Mouse (Mus musculus) neural tube, embryonic 12.5 days (tissue): Measurements from ENCODE around the gene Satb2. TPM values are rescaled to one million over a fixed set of nuclear protein-coding genes. Genes with fewer than 3 reads are reported as not detected.

Experiments
- ATAC-seq: fragments of 200-750 bp; cut with Nextera tagmentation; 2 replicates; pipeline ENCODE4 v1.8.0; 2017; ENCODE audit warnings: low read depth, mild to moderate bottlenecking, moderate TSS enrichment, moderate library complexity; ENCODE audit not compliant: low FRiP score
- H3K27ac ChIP-seq: fragments of 300-500 bp; sonication (generic); 2 replicates; pipeline ENCODE4 v1.5.1; 2016
- H3K27me3 ChIP-seq: fragments of 300-500 bp; sonication (generic); replicated peaks from 2 replicates; pipeline ENCODE4 v1.6.1; 2016; ENCODE audit warnings: mild to moderate bottlenecking
- H3K36me3 ChIP-seq: fragments of 300-500 bp; sonication (generic); 2 replicates; pipeline ENCODE4 v1.6.1; 2016; ENCODE audit warnings: mild to moderate bottlenecking
- H3K4me1 ChIP-seq: fragments of 300-500 bp; sonication (generic); 2 replicates; pipeline ENCODE4 v1.6.1; 2016
- H3K4me2 ChIP-seq: fragments of 300-500 bp; sonication (generic); replicated peaks from 2 replicates; pipeline ENCODE4 v1.6.1; 2016; ENCODE audit warnings: mild to moderate bottlenecking
- H3K4me3 ChIP-seq: fragments of 300-500 bp; sonication (generic); 2 replicates; pipeline ENCODE4 v1.5.1; 2016
- H3K9ac ChIP-seq: fragments of 300-500 bp; sonication (generic); 2 replicates; pipeline ENCODE4 v1.6.1; 2016; ENCODE audit warnings: mild to moderate bottlenecking
- H3K9me3 ChIP-seq: fragments of 300-500 bp; sonication (generic); 2 replicates; pipeline ENCODE4 v1.6.1; 2016; ENCODE audit warnings: mild to moderate bottlenecking
- WGBS: fragments of 180-500 bp; shearing (Covaris S2); methylation state at CpG from one replicate; pipeline ENCODE4 v1.1.7; 2016; 5-methylcytosine and 5-hydroxymethylcytosine counted together
- polyA plus RNA-seq: library from polyadenylated mRNA; unstranded; fragments of >200 nt; fragmentation: Nextera tagmentation; extraction: Ambion mirVana; gene quantifications from 2 replicates; pipeline ENCODE4 v1.2.1, GENCODE M21; 2016

Gene Satb2
- polyA plus RNA-seq, 1 experiment from 2014 or later: 1.7 TPM

DNA sequence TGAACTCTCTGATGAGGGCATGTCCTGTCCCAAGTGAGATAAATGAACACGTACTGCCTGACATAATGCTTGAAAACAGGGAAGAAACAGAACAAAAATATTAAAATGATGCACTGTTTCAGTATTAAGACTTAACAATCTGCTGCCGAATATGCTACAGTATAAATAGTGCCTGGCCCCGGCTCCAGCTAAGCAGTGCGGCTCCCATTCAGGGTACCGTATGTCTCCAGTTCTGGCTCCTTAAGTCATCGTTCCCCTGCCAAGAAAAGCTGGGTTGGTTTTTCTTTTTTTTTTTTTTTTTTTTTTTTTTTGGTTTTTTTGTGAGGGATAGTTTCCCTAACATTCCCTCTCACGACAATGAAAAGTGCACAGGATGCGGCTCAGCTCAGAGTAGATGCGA, 78.3 kb downstream of the Satb2 start:
- no peak overlapping the region for H3K27ac ChIP-seq
- no peaks in the 10 kb centered on the region for H3K9me3 ChIP-seq
- no peak overlapping the region for H3K4me2 ChIP-seq
- no peak overlapping the region for H3K4me3 ChIP-seq
- H3K27me3 ChIP-seq: no peaks in the 10 kb centered on the region
- 85% methylated on average over 9 of the region's 9 CpGs for WGBS
- H3K9ac ChIP-seq: no peak overlapping the region
- H3K4me1 ChIP-seq: no peaks in the 10 kb centered on the region
- ATAC-seq: no peak
- no peaks in the 10 kb centered on the region for H3K36me3 ChIP-seq

DNA sequence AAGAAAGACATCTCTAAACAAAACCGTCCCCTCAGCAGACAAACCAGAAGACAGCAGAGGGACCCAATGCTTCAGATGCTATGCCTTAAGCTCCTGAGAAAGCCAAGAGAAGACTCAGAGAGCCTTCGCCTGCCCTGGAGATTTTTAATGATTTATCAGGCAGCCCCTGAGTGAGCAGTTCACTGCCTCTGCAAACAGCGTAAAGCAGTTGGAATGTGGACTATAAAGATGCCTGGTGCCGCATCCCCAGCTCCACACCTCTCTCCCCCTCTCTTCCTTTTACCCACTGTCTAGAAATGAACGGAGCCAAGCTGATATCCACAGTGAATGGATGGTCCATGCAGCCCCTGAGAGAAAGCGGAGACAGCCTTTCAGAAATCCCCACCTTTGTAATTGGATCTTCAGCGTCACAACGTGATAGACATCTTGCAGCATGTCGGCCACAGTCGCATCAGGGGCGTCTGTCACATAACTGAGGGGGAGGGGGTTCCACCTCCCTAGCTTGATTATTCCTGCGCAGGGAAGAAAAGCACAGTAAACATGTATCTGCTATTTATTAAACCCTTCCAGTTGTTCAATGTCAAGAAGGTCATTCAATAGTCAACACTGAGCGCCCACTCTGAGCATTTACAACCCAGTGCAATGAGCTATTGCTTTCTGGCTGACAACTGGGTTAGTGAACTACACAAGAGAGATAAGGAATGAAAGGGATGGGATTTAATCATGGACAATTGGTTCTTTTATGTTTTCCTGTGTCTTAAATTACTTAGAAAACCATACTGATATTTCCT, 79.6 kb downstream of the Satb2 start:
- Histone ChIP-seq H3K4me2 (peak overlapping the region; percentile 40), H3K9me3 (no peaks in the 10 kb centered on the region), H3K27ac (no peak overlapping the region), H3K36me3 (no peaks in the 10 kb centered on the region), H3K9ac (no peak overlapping the region), H3K4me3 (no peak overlapping the region), H3K27me3 (no peaks in the 10 kb centered on the region), H3K4me1 (no peaks in the 10 kb centered on the region)
- ATAC-seq: peak; percentile 44; the same call in 1 of the 2 replicates
- WGBS: 26% methylated on average over 13 of the region's 13 CpGs

DNA sequence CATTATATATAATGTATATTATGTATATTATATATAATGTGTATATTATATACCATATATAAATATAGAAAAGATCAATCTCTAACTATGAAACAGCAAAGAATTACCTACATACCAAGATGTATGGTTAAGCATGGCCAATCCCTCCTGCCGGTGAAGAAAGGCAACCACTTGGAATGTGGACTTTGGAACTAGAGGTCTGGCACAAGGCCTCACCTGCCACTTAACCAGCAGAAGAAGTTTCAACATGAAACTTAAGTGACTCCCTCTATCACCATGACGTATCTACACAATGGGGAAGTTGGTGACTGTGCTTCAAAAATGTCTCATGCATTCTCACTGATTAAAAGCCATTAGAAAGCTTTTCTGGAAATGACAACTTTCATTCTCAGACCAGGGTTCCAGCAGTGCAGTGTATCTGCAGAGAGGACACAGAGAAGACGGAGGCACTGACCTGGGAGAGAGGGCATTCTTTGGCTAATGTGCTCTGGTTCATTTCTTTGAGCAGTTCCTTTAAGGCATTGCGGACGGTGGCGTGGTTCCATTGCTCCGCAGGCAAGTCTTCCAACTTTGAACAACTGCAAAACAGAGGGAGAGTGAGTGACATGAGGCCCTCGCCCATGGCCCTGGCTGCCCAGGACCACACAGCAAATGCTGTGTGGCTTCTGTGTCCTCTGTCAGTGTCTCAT, 80.8 kb downstream of the Satb2 start:
- H3K27ac ChIP-seq: no peak overlapping the region
- H3K4me3 ChIP-seq: no peak overlapping the region
- no peak overlapping the region for H3K9ac ChIP-seq
- no peaks in the 10 kb centered on the region for H3K27me3 ChIP-seq
- H3K36me3 ChIP-seq: no peaks in the 10 kb centered on the region
- no peaks in the 10 kb centered on the region for H3K4me1 ChIP-seq
- ATAC-seq: no peak
- H3K9me3 ChIP-seq: no peaks in the 10 kb centered on the region
- 92% methylated on average over 8 of the region's 8 CpGs for WGBS
- H3K4me2 ChIP-seq: no peak overlapping the region

DNA sequence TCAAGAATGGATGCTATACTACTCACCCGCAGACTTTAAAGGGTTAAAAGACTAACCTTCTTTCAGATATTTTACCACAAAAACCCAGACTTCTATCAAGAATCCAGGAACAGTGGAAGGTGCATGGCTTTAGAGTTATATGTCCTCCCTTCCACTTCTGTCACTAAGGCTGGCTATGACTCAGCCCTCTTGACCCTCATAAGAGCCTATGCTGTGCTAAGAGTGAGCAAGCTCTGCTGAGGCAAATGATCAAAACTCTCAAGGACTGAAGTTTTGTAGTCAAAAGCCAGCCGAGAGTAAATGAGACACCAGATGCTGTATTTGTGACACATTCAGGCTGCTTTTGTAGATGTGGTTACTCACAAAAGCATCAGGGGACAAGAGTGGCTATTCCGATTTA, 81.8 kb downstream of the Satb2 start:
- no peak for ATAC-seq
- H3K27ac ChIP-seq: no peak overlapping the region
- H3K9ac ChIP-seq: no peak overlapping the region
- no peaks in the 10 kb centered on the region for H3K36me3 ChIP-seq
- no peak overlapping the region for H3K4me3 ChIP-seq
- WGBS: 92% methylated on average over 3 of the region's 3 CpGs
- H3K27me3 ChIP-seq: no peaks in the 10 kb centered on the region
- no peaks in the 10 kb centered on the region for H3K9me3 ChIP-seq
- no peaks in the 10 kb centered on the region for H3K4me1 ChIP-seq
- no peak overlapping the region for H3K4me2 ChIP-seq

DNA sequence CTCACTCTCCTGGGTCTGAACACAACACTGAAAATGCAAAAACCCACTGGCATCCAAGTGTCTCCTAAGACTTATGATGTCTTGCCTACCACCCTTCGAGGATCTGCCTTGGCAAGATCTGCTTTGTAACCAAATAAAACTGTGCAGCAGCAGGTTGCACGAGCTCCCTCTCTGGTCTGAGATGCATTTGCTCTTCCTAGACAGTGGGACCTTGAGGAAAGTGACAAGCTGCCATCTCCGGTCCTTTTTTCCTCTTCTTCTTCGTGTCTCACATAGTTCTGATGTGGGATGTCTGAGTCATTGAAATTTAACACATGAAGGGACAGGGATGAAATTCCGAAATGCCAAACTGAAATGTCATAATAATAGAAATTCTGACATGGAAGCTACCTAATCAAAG, 85.7 kb downstream of the Satb2 start:
- H3K4me2 ChIP-seq: no peak overlapping the region
- H3K9me3 ChIP-seq: no peaks in the 10 kb centered on the region
- H3K4me3 ChIP-seq: no peak overlapping the region
- H3K27me3 ChIP-seq: no peaks in the 10 kb centered on the region
- 84% methylated on average over 5 of the region's 5 CpGs for WGBS
- no peak overlapping the region for H3K9ac ChIP-seq
- no peak for ATAC-seq
- H3K27ac ChIP-seq: no peak overlapping the region
- H3K36me3 ChIP-seq: no peaks in the 10 kb centered on the region
- H3K4me1 ChIP-seq: no peaks in the 10 kb centered on the region

DNA sequence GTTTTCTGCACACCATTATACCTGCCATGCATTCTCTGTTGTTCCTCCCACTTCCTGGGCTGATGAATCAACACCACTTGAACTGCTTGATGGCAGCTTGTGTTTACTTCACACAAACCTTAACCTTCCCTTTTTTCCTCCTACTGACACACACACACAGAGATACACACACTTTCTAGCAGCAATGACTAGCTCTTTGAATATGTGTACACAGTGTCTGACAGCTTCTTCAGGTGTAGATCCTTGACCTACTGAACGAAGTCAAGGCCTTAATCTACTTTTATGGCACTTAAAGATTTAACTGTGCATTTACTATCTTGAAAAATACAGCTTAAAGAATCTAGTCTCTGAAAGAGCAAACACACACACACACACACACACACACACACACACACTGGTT, 89.5 kb downstream of the Satb2 start:
- Histone ChIP-seq H3K36me3 (no peaks in the 10 kb centered on the region), H3K27me3 (no peaks in the 10 kb centered on the region), H3K9me3 (no peaks in the 10 kb centered on the region), H3K27ac (no peak overlapping the region), H3K4me1 (no peaks in the 10 kb centered on the region), H3K4me2 (no peak overlapping the region), H3K9ac (no peak overlapping the region), H3K4me3 (no peak overlapping the region)
- ATAC-seq: no peak
- 85% methylated on average over 1 of the region's 1 CpGs for WGBS

DNA sequence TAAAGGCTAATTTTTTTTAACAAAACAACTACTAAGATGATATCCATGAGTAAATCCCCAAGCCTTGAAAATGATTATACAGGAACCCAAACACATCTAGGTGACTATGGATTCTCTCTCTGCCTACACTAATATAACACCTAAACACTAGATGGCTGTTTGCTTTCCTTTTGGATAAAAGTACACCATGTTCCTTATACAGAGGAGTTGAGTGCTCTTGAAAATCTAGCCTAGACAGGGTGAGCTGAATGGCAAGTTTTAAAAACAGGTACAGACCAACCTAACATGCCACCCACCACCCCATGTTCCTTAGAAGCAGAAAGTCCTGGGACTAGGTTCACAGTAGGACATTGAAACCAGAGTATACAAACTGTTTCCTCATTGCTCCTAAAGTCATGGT, 90.9 kb downstream of the Satb2 start:
- Histone ChIP-seq H3K27ac (no peak overlapping the region), H3K9me3 (no peaks in the 10 kb centered on the region), H3K36me3 (no peaks in the 10 kb centered on the region), H3K27me3 (no peaks in the 10 kb centered on the region), H3K9ac (no peak overlapping the region), H3K4me2 (no peak overlapping the region), H3K4me3 (no peak overlapping the region), H3K4me1 (no peaks in the 10 kb centered on the region)
- ATAC-seq: no peak

DNA sequence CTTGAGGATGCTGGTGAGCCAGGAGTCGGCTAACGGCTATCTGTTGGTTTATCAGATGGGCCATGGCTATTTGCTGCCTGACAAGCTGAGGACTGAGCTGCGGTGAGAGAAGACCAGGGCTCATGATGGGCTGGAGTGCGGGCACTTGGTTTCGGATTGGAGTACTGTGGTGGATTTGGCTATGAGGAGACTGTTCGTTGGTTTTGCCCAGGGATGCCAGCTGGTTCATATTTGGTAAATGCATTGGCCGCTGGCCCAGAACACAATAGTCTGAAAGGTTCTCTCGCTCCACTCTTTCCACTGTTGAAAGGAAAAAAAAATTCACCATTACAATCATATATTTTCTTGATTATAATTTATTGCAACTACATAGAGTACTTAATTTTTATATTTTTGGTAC, 107.0 kb downstream of the Satb2 start:
- no peak for ATAC-seq
- Histone ChIP-seq H3K9me3 (no peaks in the 10 kb centered on the region), H3K36me3 (no peaks in the 10 kb centered on the region), H3K4me2 (no peak overlapping the region), H3K27ac (no peak overlapping the region), H3K9ac (no peak overlapping the region), H3K4me1 (no peaks in the 10 kb centered on the region), H3K4me3 (no peak overlapping the region), H3K27me3 (no peaks in the 10 kb centered on the region)
- WGBS: 90% methylated on average over 8 of the region's 8 CpGs

DNA sequence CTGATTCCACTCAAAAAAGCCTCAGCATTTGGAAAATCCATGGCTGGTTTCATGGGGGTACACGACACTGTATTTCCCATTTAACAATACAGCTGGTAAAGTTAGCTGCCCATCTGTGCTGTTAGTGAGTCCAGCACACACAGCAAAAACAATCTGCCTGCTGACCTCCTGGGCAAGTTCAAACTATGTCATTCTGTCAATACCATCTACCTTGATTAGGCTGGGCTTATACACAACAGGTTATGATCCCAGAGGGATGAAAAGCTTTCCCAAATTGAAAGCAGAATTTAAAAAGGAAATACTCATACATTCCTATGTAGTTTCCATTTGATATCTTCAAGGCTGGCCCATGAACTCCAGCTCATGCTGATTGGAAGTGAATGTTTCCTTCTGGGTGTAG, 113.2 kb downstream of the Satb2 start:
- Histone ChIP-seq H3K4me3 (no peak overlapping the region), H3K27me3 (no peaks in the 10 kb centered on the region), H3K27ac (no peak overlapping the region), H3K9me3 (no peaks in the 10 kb centered on the region), H3K36me3 (no peaks in the 10 kb centered on the region), H3K9ac (no peak overlapping the region), H3K4me2 (no peak overlapping the region), H3K4me1 (no peaks in the 10 kb centered on the region)
- WGBS: 76% methylated on average over 1 of the region's 1 CpGs
- ATAC-seq: no peak

DNA sequence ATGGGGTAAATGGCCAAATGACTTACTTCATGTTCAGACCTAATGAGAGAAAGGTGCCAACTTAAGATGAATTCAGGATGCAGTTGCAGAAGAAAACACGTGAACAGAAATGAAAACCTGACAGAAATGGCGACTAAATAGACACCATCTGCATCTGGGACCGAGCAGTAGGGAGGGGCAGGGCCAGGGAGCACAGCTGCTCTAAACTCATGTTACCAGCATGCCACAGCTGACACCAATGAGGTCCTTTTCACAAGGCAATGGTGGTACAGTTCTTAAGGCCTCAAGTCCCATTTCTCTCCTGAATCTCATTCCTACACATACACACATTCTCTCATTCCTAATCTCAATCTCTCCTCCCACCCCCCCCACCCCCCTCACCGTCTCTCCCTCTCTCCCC, 115.7 kb downstream of the Satb2 start:
- WGBS: 66% methylated on average over 4 of the region's 4 CpGs
- no peaks in the 10 kb centered on the region for H3K27me3 ChIP-seq

DNA sequence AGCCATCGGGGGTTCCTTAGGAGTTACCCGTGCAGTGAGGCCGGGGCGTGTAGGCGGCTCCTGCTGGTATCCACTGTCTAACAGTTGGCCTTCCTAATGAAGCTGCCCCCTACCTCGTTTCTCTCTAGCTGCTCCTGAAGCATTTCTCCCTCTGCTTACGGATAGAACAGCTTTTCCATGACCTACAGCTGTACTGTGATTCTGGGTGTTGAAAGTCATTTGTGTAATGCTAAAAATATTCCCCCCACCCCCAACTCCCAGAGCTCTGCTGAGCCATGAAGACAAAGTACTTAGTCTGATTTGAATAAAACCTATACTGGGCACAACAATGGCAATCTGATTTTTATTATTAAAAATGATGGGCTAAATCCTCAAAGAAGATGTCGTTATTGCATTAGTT, 121.2 kb downstream of the Satb2 start:
- Histone ChIP-seq H3K36me3 (no peaks in the 10 kb centered on the region), H3K27ac (no peak overlapping the region), H3K4me3 (no peak overlapping the region), H3K9me3 (no peaks in the 10 kb centered on the region), H3K9ac (no peak overlapping the region), H3K4me2 (no peak overlapping the region), H3K27me3 (no peaks in the 10 kb centered on the region), H3K4me1 (no peaks in the 10 kb centered on the region)
- 81% methylated on average over 8 of the region's 8 CpGs for WGBS
- ATAC-seq: no peak

More for the DNA sequence above, 115.7 kb downstream of the Satb2 start:
- Histone ChIP-seq H3K4me2 (no peak overlapping the region), H3K4me1 (no peaks in the 10 kb centered on the region), H3K36me3 (no peaks in the 10 kb centered on the region), H3K4me3 (no peak overlapping the region), H3K9ac (no peak overlapping the region), H3K9me3 (no peaks in the 10 kb centered on the region), H3K27ac (no peak overlapping the region)
- ATAC-seq: no peak; the same call in 1 of the 2 replicates

DNA sequence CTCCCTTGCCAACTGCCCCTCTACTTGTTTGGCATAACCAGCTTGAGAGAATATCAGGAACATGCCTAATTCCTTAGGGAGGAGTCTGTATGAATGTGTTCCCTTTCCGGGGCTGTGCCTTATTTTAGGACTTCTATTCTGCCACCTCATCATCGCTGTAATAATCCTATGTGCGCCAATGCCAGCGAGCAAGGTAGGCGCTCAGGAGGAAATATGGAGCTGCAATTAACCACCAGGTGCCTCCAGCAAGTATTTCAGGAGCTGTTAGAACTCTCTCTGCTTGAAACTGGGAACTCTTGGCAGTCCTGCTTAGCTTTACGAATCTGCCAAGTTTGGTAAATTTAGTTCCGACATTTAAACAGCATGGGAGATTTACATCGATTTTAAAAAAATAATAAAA, 128.0 kb downstream of the Satb2 start:
- no peak for ATAC-seq
- no peaks in the 10 kb centered on the region for H3K27me3 ChIP-seq
- WGBS: 94% methylated on average over 8 of the region's 8 CpGs
- H3K4me3 ChIP-seq: no peak overlapping the region
- H3K9me3 ChIP-seq: no peaks in the 10 kb centered on the region
- no peaks in the 10 kb centered on the region for H3K4me1 ChIP-seq
- H3K9ac ChIP-seq: no peak overlapping the region
- no peak overlapping the region for H3K4me2 ChIP-seq
- H3K27ac ChIP-seq: no peak overlapping the region
- no peaks in the 10 kb centered on the region for H3K36me3 ChIP-seq

DNA sequence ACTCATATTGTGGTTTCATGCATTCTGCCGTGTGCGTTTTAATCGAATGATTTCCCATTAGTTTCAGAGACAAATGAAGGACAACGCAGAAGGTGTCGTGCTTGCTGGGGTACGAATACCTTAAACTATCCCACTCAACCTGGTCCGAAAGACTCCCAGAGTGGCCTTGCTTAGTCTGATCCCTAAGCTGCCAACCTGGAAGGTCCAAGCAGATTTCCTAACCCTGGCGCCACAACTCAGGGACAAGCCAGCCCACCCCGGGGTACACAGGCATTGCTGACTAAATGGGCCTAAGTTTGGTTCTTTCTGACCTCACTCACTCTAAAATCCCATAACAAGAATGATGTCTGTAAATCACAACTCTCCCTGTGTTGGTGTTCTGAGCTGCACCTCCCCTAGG, 132.1 kb downstream of the Satb2 start:
- H3K36me3 ChIP-seq: no peaks in the 10 kb centered on the region
- no peak overlapping the region for H3K27ac ChIP-seq
- ATAC-seq: no peak
- WGBS: 94% methylated on average over 9 of the region's 9 CpGs
- H3K27me3 ChIP-seq: no peaks in the 10 kb centered on the region
- H3K4me2 ChIP-seq: no peak overlapping the region
- no peaks in the 10 kb centered on the region for H3K9me3 ChIP-seq
- H3K4me3 ChIP-seq: no peak overlapping the region
- 0 out of 2 replicates have a peak, but pooled peaks cover 6% of the 10 kb centered on the region for H3K4me1 ChIP-seq
- no peak overlapping the region for H3K9ac ChIP-seq
